Mouse (Mus musculus): ENCODE measurements around the gene Ass1.
A peak's percentile ranks its signal among the peaks of the same experiment; 100 is the strongest.

- peak; percentile 15; the same call in 1 of the 2 replicates for TF ChIP-seq CTCF (IDR thresholded peaks at IDR 0.05; ENCODE audit: borderline replicate concordance, insufficient read depth, low read length)
- no peak for TF ChIP-seq POLR2A (IDR thresholded peaks at IDR 0.05; ENCODE audit: low read depth, low read length)
Measured at GRCm38 (mm10) chr2:31492308-31492707, 22.3 kb downstream of the Ass1 start.
